Mouse (Mus musculus): ENCODE measurements at regions not wholly inside any gene's neighbourhood (a gene's known extent, or its start where the extent isn't known, plus 50 kb on each side); places are given as distances from the start of the nearest gene placed in this dataset.

GRCm38 (mm10) chr16:95196622-95197021, 60.7 kb upstream of the Kcnj15 start:
- Histone ChIP-seq H3K27me3 (0 out of 2 replicates have a peak, but pooled peaks cover 4% of the 10 kb centered on the region), H3K4me1 (no peaks in the 10 kb centered on the region), H3K4me3 (no peak overlapping the region), H3K9me3 (no peaks in the 10 kb centered on the region), H3K9ac (no peak overlapping the region), H3K4me2 (no peak overlapping the region), H3K27ac (no peak overlapping the region), H3K36me3 (no peaks in the 10 kb centered on the region)
- 0% methylated on average over 1 of the region's 1 CpGs for WGBS
- ATAC-seq (ENCODE audit: borderline replicate concordance, extremely low read depth, low FRiP score, low TSS enrichment) = no peak

- 46% methylated on average over 19 of the region's 19 CpGs for WGBS
- no peak overlapping the region for H3K4me3 ChIP-seq
- H3K4me1 ChIP-seq = no peaks in the 10 kb centered on the region
- no peak for ATAC-seq (ENCODE audit: borderline replicate concordance, extremely low read depth, low FRiP score, low TSS enrichment)
- H3K27me3 ChIP-seq = 0 out of 2 replicates have a peak, but pooled peaks cover 4% of the 10 kb centered on the region
- no peak overlapping the region for H3K9ac ChIP-seq
- H3K9me3 ChIP-seq = no peaks in the 10 kb centered on the region
- no peaks in the 10 kb centered on the region for H3K36me3 ChIP-seq
- H3K27ac ChIP-seq = no peak overlapping the region
- 0 out of 2 replicates have a peak overlapping the region, but pooled peaks have one; percentile 2 for H3K4me2 ChIP-seq
Measured at GRCm38 (mm10) chr16:95198795-95199563, 58.4 kb upstream of the Kcnj15 start.

- Histone ChIP-seq H3K4me2 (no peak overlapping the region), H3K9ac (no peak overlapping the region), H3K9me3 (no peaks in the 10 kb centered on the region), H3K4me3 (no peak overlapping the region), H3K36me3 (no peaks in the 10 kb centered on the region), H3K27me3 (no peaks in the 10 kb centered on the region), H3K4me1 (no peaks in the 10 kb centered on the region), H3K27ac (no peak overlapping the region)
- no peak for ATAC-seq (ENCODE audit: borderline replicate concordance, extremely low read depth, low FRiP score, low TSS enrichment)
- 57% methylated on average over 7 of the region's 7 CpGs for WGBS
Measured at GRCm38 (mm10) chr16:95202126-95202883, 55.1 kb upstream of the Kcnj15 start.

- H3K27ac ChIP-seq = no peak overlapping the region
- H3K4me1 ChIP-seq = no peaks in the 10 kb centered on the region
- no peak overlapping the region for H3K9ac ChIP-seq
- no peaks in the 10 kb centered on the region for H3K9me3 ChIP-seq
- no peak overlapping the region for H3K4me2 ChIP-seq
- ATAC-seq (ENCODE audit: borderline replicate concordance, extremely low read depth, low FRiP score, low TSS enrichment) = no peak
- H3K4me3 ChIP-seq = no peak overlapping the region
- WGBS = 80% methylated on average over 3 of the region's 3 CpGs
- H3K36me3 ChIP-seq = no peaks in the 10 kb centered on the region
- no peaks in the 10 kb centered on the region for H3K27me3 ChIP-seq
Measured at GRCm38 (mm10) chr16:95203026-95203425, 54.3 kb upstream of the Kcnj15 start.

GRCm38 (mm10) chr16:95203790-95204189, 53.6 kb upstream of the Kcnj15 start:
- Histone ChIP-seq H3K9me3 (no peaks in the 10 kb centered on the region), H3K4me3 (no peak overlapping the region), H3K9ac (no peak overlapping the region), H3K27ac (no peak overlapping the region), H3K36me3 (no peaks in the 10 kb centered on the region), H3K4me1 (no peaks in the 10 kb centered on the region), H3K27me3 (no peaks in the 10 kb centered on the region), H3K4me2 (no peak overlapping the region)
- no peak for ATAC-seq (ENCODE audit: borderline replicate concordance, extremely low read depth, low FRiP score, low TSS enrichment)
- WGBS = 78% methylated on average over 3 of the region's 3 CpGs

- Histone ChIP-seq H3K9ac (no peak overlapping the region), H3K4me1 (no peaks in the 10 kb centered on the region), H3K27ac (no peak overlapping the region), H3K36me3 (no peaks in the 10 kb centered on the region), H3K4me2 (no peak overlapping the region), H3K9me3 (no peaks in the 10 kb centered on the region), H3K27me3 (no peaks in the 10 kb centered on the region), H3K4me3 (no peak overlapping the region)
- ATAC-seq (ENCODE audit: borderline replicate concordance, extremely low read depth, low FRiP score, low TSS enrichment) = no peak
- WGBS = 83% methylated on average over 6 of the region's 6 CpGs
Measured at GRCm38 (mm10) chr16:95204507-95204906, 52.9 kb upstream of the Kcnj15 start.

GRCm38 (mm10) chr16:95206445-95206844, 50.9 kb upstream of the Kcnj15 start:
- Histone ChIP-seq H3K4me3 (no peak overlapping the region), H3K4me1 (no peaks in the 10 kb centered on the region), H3K9ac (no peak overlapping the region), H3K4me2 (no peak overlapping the region), H3K36me3 (no peaks in the 10 kb centered on the region), H3K27me3 (no peaks in the 10 kb centered on the region), H3K9me3 (no peaks in the 10 kb centered on the region), H3K27ac (no peak overlapping the region)
- no peak for ATAC-seq (ENCODE audit: borderline replicate concordance, extremely low read depth, low FRiP score, low TSS enrichment)
- WGBS = 86% methylated on average over 5 of the region's 5 CpGs

- H3K4me1 ChIP-seq = no peaks in the 10 kb centered on the region
- H3K9me3 ChIP-seq = no peaks in the 10 kb centered on the region
- 76% methylated on average over 6 of the region's 6 CpGs for WGBS
- no peak overlapping the region for H3K4me3 ChIP-seq
- H3K4me2 ChIP-seq = no peak overlapping the region
- ATAC-seq (ENCODE audit: borderline replicate concordance, extremely low read depth, low FRiP score, low TSS enrichment) = no peak
- no peak overlapping the region for H3K27ac ChIP-seq
- no peak overlapping the region for H3K9ac ChIP-seq
- no peaks in the 10 kb centered on the region for H3K27me3 ChIP-seq
- H3K36me3 ChIP-seq = no peaks in the 10 kb centered on the region
Measured at GRCm38 (mm10) chr16:95207547-95207946, 49.8 kb upstream of the Kcnj15 start.

All from lung, embryonic 15.5 days (tissue).